Mouse (Mus musculus) heart, adult 11 months (tissue): ENCODE data around the gene Col6a3.

Experiments
- DNase-seq: peaks from one replicate; pipeline ENCODE4 v3.0.0; 2022

The Col6a3 gene

GRCm38 (mm10) chr1:90843836-90844235 is at the start of gene Col6a3:
Gene Col6a3, minus strand, starts transcription at chr1:90843971.
- DNase-seq = peak; percentile 97

- peak; percentile 85 for DNase-seq
Measured at GRCm38 (mm10) chr1:90885771-90886460, 42.1 kb upstream of the Col6a3 start.

GRCm38 (mm10) chr1:90876486-90877270 is 32.9 kb upstream of the Col6a3 start:
- peak; percentile 81 for DNase-seq

- DNase-seq = peak; percentile 16
Measured at GRCm38 (mm10) chr1:90875961-90876360, 32.2 kb upstream of the Col6a3 start.

- DNase-seq = peak; percentile 65
Measured at GRCm38 (mm10) chr1:90875371-90875770, 31.6 kb upstream of the Col6a3 start.

GRCm38 (mm10) chr1:90870581-90870980 is 26.8 kb upstream of the Col6a3 start:
- peak; percentile 74 for DNase-seq

GRCm38 (mm10) chr1:90866734-90867133 is 23.0 kb upstream of the Col6a3 start:
- peak; percentile 24 for DNase-seq

GRCm38 (mm10) chr1:90855880-90856279 is 12.1 kb upstream of the Col6a3 start:
- DNase-seq = no peak

- peak; percentile 89 for DNase-seq
Measured at GRCm38 (mm10) chr1:90849836-90850235, 6.1 kb upstream of the Col6a3 start.

GRCm38 (mm10) chr1:90845206-90845605 is 1.4 kb upstream of the Col6a3 start:
- DNase-seq = no peak

- peak; percentile 95 for DNase-seq
Measured at GRCm38 (mm10) chr1:90842789-90843587, 783 bp downstream of the Col6a3 start.

GRCm38 (mm10) chr1:90840250-90840649 is 3.5 kb downstream of the Col6a3 start:
- DNase-seq = peak; percentile 93

- DNase-seq = peak; percentile 97
Measured at GRCm38 (mm10) chr1:90838657-90839056, 5.1 kb downstream of the Col6a3 start.

- peak; percentile 96 for DNase-seq
Measured at GRCm38 (mm10) chr1:90838221-90838620, 5.5 kb downstream of the Col6a3 start.

GRCm38 (mm10) chr1:90836178-90836740 is 7.5 kb downstream of the Col6a3 start:
- DNase-seq = no peak

GRCm38 (mm10) chr1:90834701-90835100 is 9.1 kb downstream of the Col6a3 start:
- peak; percentile 79 for DNase-seq

- no peak for DNase-seq
Measured at GRCm38 (mm10) chr1:90830006-90830405, 13.8 kb downstream of the Col6a3 start.

GRCm38 (mm10) chr1:90813226-90813625 is 30.5 kb downstream of the Col6a3 start:
- no peak for DNase-seq

GRCm38 (mm10) chr1:90808930-90809329 is 34.8 kb downstream of the Col6a3 start:
- DNase-seq = no peak

GRCm38 (mm10) chr1:90803104-90803503 is 40.7 kb downstream of the Col6a3 start:
- DNase-seq = no peak

GRCm38 (mm10) chr1:90801067-90801466 is 42.7 kb downstream of the Col6a3 start:
- DNase-seq = no peak

GRCm38 (mm10) chr1:90800466-90800865 is 43.3 kb downstream of the Col6a3 start:
- DNase-seq = no peak
